Mouse (Mus musculus) 416B (cell line): ENCODE results near the gene Cars.

ENCODE experiments used
- DNase-seq: peaks from one replicate; pipeline ENCODE4 v3.0.0; 2011; ENCODE audit warnings: low read depth

Gene Cars

DNA sequence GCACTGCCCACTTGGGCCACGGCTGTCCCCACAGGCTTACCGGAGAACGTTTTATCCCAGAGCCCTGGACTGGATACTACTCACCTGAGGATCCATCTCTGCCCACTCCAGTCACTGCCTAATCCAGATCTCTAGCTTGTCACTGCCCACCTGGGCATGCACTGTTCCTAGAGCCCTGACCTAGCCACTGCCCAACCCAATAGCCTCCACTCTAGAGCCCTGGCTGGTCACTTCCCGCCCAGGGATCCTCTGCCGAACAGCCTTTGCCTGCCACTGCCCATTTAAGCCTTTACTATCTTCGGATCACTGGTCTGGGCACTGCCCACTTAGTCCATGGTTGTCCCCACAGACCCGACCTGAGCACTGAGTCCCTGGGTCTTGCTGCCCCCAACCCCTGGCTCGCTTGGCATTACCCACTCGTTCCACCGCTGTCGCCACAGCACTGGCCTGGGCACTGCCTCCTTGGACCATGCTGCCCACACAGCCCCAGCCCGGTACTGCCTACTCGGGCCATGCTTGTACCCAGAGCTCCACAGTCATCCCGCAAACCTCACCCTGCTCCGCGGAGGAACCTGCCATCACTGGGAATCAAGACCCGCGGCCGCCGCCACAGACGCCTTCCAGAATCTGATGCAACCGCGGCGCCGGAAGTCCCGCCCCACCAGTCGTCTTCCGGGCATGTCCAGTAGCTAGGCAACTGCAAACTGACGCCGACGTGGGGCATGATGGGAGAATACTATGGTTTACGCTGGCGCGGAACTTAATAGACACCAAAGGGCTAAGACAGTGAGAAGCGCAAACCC is at the start of gene Cars:
Cars (minus strand) TSS at position 663 of the 803 bp plus-strand sequence.
- peak; percentile 100 for DNase-seq

DNA sequence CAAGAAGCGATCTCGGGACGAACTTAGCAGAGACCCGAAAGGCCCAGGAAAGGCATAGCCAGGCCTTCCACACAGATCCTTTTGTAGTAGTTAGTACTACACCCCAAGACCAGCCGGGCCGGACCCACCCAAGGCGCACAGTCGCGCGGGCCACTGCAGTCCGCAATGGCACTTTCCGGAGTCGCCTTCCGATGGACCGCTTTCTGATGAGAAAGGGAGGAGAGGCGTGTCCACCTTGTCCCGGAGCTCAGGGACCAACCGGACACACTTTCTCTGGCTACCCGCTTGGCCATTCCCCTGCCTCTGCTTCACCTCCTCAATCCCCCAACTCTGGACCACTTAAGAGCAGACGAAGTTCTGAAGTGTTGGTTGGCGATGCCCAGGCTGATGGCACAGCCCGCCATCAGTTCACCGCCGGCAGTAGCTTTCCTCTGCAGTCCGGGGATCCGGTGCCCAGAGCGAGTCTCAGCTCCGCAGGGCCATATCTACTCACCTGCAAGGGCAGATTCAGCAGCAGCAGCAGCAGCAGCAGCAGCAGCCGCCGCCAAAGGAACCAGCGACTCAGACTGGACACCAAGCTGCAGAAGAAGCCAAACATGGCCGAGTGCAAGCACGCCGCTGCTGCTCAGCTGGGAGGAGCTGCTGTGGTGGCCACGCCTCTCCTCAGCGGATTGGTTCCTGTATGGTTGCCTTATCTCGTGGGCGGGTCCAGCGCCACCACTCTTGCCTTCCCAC is 49.3 kb upstream of the Cars start, which contains the start of gene Tnfrsf22:
Tnfrsf22 (minus strand) TSS at position 628 of the 735 bp plus-strand sequence.
- DNase-seq, result no peak

DNA sequence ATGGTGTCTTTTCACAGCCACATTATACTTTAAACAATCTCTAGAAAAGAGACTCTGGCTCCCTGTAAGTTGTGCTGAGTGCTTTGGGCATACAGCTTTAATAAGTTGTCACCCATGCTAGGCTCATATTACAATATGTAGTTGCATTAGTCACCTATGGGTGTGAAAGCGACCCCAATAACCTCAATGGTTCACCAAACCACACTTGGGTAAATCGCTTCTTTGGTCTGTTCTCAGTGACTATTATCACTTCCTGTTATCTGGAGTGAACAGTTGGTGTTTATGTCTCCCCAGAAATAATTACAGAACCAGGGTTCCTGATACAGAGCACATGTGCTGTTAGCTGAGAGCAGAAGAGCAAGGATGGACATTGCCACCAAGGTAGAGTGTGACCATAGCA is 44.1 kb upstream of the Cars start:
- peak; percentile 86 for DNase-seq

DNA sequence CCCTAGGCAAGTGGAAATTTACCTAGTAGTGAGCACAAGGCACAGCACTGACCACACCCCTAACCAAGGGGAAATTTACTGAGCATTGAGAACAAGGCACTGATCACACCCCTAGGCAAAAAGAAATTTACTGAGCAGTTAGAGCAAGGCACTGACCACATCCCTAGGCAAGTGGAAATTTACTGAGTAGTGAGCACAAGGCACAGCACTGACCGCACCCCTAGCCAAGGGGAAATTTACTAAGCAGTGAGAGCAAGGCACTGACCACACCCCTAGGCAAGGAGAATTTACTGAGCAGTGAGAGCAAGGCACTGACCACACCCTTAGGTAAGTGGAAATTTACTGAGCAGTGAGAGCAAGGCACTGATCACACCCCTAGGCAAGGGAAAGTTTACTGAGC is 36.8 kb upstream of the Cars start:
- peak; percentile 70 for DNase-seq

DNA sequence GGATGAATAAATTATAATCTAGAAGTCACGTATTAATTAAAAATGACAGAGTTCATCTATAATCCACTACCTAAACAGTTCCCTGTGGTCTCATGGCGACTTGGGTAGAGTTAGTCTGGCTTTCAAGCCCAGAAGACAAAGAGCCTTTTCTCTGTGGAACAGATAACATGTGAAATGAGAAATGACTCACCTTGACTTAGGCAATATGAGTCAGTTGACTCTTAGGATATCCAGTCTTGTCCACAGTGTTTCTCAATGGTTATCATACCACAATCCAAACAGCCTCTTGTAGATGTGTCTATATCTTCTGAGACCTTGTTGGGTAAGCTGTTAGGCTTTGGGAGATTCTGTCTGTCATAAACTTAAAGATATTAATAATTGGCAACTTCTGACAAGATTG is 31.6 kb upstream of the Cars start:
- peak; percentile 89 for DNase-seq

DNA sequence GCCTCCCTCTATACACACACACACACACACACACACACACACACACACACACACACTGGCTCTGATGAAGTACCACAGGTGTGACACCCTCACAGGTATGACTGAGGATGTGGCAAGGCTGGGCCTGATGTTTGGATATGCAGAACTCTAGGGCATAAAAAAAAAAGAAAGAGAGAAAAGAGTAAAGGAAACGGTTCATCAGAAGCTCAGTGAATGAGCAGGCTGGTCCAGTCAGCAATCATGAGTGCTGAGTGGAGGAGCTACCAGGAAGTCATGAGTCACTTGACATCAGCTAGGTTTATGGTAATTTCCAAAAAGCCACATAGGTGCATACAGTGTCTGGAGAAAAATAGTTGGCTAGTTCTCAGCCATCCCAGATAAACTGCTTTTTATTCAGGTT is 29.6 kb upstream of the Cars start:
- peak; percentile 68 for DNase-seq

DNA sequence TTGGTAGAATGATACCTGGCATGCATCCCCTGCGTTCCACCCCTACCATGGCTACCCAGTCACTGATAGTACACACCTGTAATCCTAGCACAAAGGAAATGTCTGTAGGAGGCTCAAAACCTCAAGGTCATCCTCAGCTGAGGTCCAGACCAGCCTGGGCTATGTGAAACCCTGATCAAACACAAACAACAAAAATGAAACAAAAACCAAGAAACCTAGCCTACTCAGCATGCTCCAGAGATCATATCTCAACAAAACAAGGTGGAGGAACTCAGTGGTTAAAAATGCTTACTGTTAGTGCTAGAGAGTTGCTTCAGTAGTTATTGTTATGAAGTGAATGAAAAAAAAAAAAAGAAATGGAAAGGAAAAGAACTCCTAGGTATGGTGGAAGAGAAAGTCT is 28.6 kb upstream of the Cars start, which contains the start of gene Tnfrsf26:
Tnfrsf26 (minus strand) TSS at position 183 of the 400 bp plus-strand sequence.
- DNase-seq, result peak; percentile 64

DNA sequence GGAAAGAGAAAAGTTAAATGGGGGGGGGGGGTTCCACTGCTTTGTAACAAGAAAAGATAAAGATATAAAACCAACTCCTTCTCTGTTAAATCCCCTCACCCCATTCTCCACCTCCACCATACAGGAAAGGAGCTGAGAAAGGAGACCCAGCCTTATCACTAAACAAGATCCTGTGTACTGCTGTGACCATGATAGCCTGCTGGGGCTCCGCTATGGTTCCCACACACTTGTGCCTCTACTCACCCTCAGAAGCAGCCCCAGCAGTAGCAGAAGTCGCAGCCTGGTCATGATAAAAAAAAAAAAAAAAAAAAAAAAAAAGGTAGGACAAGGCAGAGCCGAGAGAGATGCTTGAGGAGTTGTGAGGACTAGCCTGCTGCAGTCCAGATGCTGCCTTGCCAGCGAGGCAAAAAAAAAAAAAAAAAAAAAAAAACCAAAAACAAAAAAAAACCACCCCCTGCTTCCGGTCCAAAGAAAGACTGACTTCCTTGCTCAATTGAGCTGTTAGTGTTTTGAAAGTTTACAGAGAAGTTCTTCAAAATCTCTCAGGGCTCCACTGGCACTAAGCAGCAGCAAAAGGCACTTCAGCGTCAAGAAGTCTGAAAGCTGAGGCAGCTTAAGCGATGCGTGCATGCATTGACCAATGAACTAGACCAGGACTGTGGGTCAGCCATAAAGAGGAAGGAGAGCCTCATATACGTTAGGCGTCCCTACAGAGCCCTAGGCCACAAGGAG is 27.8 kb upstream of the Cars start:
- DNase-seq, result peak; percentile 84

DNA sequence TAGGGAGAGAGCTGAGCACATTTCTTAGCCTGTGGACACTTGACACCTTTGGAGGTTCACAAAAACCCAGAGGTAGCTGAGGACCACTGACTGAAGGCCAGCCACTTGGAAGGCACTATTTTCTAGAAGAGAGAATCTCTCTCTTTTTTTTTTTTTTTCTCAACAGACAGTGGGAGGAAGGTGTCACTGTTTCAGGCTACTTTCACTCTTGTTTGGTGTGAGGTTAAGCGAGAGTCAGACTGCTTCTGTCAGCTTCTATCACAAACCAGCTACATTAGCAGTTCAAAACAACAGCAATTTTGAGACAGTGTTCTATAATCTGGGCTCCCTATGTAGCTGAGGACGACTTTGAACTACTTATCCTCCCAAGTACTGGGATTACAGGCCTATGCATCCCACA is 26.3 kb upstream of the Cars start:
- no peak for DNase-seq

DNA sequence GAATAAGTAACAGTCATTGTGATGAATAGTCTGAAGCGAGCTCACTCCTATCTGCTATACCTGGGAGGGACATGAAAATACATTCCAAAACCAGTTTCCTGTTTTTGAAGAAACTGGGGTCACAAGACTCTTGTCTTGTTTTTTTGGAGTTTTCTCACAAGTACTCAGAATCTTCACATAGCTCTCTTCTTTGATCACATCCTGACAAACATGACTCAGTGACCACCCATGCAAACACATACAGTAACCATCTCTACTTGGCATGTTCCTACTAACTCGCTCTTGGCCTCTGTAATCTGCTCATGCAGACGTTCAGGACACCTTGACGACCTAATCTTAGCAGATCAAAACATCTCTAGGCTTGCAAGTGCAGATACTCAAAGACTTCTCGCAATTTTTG is 25.3 kb upstream of the Cars start:
- DNase-seq, result peak; percentile 78

DNA sequence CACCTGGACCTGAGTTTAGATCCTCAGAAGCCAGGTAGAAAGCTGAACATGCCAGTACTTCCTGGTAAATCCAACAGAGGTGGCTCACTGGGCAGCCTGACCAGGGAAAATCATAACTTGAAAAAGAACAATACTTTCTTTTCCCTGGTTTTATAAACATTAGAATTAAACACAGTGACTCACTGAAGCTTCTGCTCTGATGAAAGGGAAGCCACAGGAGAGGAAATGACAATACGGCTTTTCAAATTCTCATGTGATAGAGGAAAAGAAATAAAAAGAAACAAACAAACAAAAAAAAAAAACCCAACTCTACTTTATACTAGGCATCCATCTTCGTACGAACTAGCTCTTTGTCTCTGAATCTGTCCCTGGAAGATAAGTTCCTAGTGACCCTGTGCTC is 24.7 kb upstream of the Cars start:
- peak; percentile 52 for DNase-seq

DNA sequence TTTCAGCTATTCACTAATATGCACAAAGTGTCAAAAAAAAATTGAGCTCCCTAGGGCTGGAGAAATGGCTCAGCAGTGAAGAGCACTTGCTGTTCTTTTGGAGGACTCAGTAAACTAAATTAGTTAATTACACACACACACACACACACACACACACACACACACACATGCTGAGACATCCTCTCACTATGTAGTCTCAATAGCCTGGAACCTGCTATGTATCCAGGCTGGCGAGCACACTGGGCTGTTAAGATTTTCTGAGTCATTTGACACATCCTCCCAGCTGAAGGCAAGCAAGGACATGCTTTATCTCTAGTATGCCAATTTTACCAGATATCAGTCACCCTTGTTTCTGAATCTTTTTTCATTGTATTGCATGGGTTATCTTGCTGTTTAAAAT is 21.1 kb upstream of the Cars start:
- peak; percentile 41 for DNase-seq

DNA sequence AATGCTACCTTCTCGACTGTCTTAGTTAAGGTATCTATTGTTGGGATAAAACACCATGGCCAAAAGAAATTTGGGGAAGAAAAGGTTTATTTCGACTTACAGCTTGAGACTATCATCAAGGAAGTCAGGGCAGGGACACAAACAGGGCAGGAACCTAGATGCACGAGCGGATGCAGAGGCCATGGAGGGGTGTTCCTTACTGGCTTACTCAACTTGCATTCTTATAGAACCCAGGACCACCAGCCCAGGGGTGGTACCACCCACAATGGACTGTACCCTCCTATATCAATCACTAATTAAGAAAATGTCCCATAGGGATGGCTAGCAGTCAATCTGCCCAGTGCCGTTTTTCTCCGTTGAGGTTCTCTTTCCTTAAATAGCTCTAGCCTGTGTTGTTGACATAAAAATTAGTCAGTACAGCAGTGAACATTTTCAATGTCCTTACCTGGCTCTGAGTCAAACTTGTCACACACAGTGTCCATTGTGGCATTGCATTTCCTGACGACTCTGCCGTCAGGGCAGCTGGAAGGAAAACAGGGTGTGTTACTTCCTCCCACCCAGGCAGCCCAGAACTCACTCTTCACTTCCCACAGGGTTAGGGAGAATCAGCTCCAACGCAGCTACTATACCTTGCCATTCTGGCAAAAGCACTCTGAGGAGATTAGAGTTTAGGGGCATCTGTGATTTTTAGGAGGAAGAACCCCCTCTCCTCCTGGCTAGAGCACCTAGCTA is 14.7 kb upstream of the Cars start:
- DNase-seq, result peak; percentile 62

DNA sequence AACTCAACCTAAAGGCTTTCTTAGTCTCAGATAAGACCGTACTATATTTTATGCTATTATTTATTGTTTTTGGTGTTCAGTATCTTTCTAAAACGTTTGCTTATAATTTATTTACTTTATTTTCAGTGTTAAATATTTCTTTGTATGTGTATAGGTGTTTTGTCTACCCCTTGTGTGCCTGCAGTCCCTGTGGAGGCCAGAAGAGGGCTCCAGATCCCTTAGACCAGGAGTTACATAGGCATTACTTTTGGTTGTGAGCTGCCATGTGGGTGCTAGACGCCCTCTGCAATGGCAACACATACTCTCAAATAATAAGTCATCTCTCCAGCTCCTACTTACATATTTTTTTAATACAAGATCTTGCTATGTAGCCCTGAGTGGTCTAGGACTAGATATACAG is 12.3 kb upstream of the Cars start:
- DNase-seq, result peak; percentile 60

DNA sequence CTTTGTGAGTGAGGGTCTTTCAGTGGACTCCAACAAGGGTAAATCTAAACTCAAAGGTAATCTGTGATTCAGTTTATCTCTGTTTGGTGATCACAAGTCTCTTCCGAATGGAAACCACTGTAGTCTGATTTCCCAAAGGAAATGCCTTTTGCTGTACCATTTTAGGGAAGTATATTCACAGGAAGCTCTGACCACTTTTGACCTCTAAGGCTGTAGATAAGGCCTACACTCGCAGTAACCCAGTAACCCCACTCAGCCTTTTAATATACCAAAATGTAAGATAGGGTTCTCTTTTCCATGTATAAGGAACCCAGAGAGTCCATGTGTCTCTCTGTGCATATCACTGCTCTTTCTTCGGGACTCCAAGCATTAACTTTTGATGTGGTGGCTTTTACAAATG is 5.4 kb upstream of the Cars start:
- peak; percentile 80 for DNase-seq

DNA sequence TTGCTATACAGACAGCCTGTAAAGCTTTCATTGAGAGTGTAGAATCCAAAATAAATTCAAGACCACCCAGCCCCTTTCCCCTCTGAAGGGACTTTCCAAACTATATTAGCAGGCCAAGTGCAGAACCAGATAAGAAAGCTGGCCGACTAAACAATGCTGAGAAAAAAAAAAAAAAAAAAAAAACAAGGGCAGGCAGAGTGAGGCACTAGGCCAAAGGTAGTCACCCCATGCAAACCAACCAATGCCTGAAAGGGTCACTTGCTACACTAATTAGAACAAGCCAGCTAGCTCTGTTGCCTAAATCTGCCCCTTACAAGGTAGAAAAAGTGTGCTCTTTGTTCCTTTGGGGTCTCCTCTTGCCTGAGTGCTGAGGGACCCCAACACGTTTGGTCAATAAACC is 5.0 kb upstream of the Cars start:
- DNase-seq, result no peak

DNA sequence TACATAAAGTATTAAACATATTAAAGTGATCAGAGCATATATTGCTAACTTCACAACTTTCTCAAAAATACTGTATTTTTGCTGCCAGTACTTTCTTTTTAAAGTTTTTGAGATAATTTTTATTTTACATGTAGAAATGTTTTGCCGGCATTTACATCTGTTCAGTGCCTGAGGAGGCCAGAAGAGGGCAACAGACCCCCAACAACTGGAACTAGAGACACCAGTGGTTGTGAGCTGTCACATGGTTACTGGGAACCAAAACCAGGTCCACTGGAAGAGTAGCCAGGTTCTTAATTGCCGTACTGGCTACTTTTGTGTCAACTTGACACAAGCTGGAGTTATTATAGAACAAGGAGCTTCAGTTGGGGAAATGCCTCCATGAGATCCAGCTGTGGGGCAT is 1.8 kb upstream of the Cars start:
- DNase-seq, result peak; percentile 71

DNA sequence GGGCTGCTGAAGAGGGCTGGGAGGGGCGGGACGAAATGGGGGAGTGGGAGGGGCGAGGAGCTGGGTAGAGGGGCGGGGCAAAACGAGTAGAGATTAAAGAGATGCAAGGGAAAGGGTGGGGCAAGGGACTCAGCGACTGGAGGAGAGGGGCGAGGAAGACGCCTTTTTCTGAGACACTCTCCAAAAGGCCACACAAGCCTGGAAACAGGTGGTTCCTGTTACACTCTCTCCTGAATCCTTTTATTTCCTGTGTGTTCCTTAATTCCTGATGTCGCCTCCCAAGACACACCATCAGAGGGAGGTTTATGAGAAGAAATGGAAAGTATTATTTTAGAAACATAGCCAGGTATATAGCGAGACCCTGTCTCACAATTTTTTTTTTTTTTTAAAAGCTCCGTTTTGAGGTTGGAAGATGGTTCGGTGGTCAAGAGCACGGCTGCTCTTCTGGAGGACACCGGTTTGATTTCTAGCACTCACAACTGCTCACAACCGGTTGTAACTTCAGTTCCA is 396 bp upstream of the Cars start:
- no peak for DNase-seq

DNA sequence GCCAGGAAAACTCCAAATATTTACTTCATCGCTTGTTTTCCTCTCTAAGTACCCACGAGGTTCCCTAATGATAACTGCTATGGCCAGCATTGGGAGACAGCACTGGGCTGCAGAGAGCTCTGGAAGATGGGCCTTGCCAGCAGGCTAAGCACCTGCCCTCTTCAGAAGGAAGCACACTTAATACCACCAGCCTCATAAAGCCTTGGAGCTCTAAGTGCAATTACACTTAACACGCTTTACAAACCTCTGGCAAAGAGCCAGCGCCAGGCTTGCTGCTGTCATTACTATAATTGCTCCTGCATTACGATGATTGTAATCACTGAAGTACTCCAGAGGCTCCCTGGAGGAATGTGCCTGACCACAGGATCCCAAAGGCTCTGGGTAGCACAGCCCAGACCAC is 5.0 kb downstream of the Cars start:
- no peak for DNase-seq

DNA sequence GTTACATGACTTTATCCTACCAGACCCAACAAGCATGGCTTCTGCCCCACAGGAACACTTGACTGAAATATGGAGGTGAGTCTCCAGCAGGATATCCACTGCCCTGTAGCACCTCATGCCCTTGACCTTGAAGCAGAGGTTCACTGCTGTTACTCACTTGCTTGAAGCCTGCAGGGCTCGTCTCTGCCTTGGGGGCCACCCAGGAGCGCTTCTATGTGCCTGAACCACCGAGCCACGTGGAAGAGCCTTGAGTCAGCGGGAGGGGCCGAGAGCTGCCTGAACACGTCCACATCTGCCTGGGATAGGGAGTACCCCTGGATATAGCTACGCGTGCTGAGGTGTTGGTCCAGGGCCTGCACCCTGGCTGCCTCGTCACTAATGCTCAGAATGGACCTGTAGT is 7.6 kb downstream of the Cars start:
- no peak for DNase-seq

DNA sequence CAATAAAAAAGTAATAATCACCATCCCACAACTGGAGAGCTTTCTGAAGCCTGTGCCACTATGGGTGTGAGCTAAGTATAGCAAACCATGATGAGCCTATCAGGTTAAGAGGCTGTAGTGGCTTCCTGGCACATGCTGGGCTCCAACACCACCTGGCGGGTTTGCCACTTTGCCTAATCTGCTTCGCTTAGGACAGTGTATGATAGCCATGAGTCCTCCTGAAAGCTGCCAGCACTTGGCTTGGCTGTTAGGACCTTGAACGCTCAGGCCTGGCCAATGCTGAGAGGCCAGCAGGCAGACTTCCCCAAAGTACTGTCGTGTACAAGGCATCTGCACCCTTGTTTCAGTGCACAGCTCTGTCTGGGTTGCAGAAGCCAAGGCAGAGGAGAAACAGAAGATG is 11.9 kb downstream of the Cars start:
- no peak for DNase-seq

DNA sequence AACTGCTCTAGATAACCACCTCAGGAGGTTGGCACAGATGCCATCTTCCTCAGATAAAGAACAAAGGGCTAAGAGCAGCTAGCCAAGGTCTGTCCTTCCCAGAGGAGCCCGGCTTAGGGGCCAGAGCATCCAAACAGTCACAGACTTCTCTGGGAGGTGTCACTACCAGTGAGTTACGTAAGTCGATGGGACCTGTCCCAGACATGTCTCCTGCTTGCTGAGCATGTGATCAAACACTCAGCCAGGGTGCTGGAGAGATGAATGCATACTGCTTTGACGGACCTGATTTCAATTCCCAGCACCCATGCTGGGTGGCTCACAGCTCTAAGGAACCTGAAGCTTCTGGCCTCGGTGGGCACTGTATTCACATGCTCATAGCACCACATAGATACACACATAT is 12.3 kb downstream of the Cars start:
- DNase-seq, result no peak
